Mouse (Mus musculus): ENCODE data around the gene B3gnt6.

B3gnt6 gene

GRCm38 (mm10) chr7:98147766-98148165 lies 51.5 kb downstream of the B3gnt6 start:
- DNase-seq: no peak

GRCm38 (mm10) chr7:98146447-98146845 lies 52.8 kb downstream of the B3gnt6 start:
- DNase-seq: no peak

- DNase-seq: no peak
Measured at GRCm38 (mm10) chr7:98145842-98146446, 53.3 kb downstream of the B3gnt6 start.

DNA sequence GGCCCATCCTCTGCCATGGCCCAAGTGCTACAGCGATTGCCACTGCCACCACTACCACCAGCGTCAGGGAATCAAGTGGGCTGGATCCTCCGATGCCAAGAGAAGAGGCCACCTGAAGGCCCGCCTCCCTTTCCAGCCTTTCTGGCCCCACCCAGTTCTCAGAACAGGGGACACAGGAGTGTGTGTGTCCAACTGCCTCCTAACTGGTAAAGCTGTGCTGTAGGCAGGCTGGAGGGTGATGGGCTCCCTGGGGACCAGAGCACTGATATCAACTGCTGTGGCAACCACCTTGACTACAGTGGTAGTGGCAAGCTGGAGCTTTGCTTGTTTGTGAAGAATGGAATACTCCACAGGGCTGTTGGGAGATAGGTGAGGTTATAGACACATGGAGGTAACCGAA lies 53.9 kb downstream of the B3gnt6 start, which contains the start of gene Omp:
Gene Omp, minus strand, starts transcription at position 101 of the 400 bp plus-strand sequence.
- no peak for DNase-seq

GRCm38 (mm10) chr7:98142648-98143047 lies 56.6 kb downstream of the B3gnt6 start:
- DNase-seq: no peak

Measured in lung, postnatal 4 days (tissue).